Comparison of ENCODE assay signal across 11 mouse cellular contexts in genomic region chr19:10198286-10198685, GRCm38 (mm10). TPM values are rescaled to one million over a fixed set of nuclear protein-coding genes. Genes with fewer than 3 reads are reported as not detected.
DNase-seq lines count a peak whose midpoint lies in the region; ATAC-seq and TF ChIP-seq lines count a peak whose summit lies in the region.
"Had no signal": no experiment of that assay in that cellular context is flagged by ENCODE, and none has a peak within 500 bp of the region (broad histone marks: within the 10 kb centered on the region; RNA-seq: fewer than 3 reads in every experiment).

No protein-coding gene starts in this region.

- no peak for DNase-seq in hindbrain, embryonic 14.5 days (ENCODE audit: low spot score)
- DNase-seq in midbrain, embryonic 11.5 days (ENCODE audit: low spot score, missing footprints) = no peak
- DNase-seq in 416B (ENCODE audit: low read depth) = peak; percentile 19
- DNase-seq in MEL (ENCODE audit: low read depth, low spot score) = no peak
- no peak for DNase-seq in layer of hippocampus, adult 2 months (ENCODE audit: low spot score in 2 of 2)

- no peak for TF ChIP-seq CTCF in MEL (IDR thresholded peaks at IDR 0.05 in 2 of 3, conservative IDR thresholded peaks at IDR 0.05 in 1 of 3; ENCODE audit: control insufficient read depth in 1 of 3, insufficient read depth in 1 of 3, low read depth in 2 of 3, low read length in 3 of 3, poor library complexity in 1 of 3, severe bottlenecking in 1 of 3)
- no peak for TF ChIP-seq CTCF in layer of hippocampus, adult 2 months (conservative IDR thresholded peaks at IDR 0.05)

- H3K4me2 ChIP-seq in hindbrain, embryonic 13.5 days = no peak overlapping the region
- H3K4me2 ChIP-seq in hindbrain, embryonic 14.5 days (replicated peaks) = no peak overlapping the region
- H3K4me2 ChIP-seq in midbrain, embryonic 11.5 days = no peak overlapping the region
- no peak overlapping the region for H3K4me2 ChIP-seq in midbrain, embryonic 16.5 days (ENCODE audit: low read length)
- H3K4me2 ChIP-seq: embryonic facial prominence, embryonic 13.5 days; hindbrain, embryonic 12.5 days had no signal

- no peak for TF ChIP-seq EP300 in MEL (IDR thresholded peaks at IDR 0.05; ENCODE audit: low read depth in 1 of 2, low read length in 2 of 2)

- WGBS in hindbrain, embryonic 13.5 days = 79% methylated on average over 2 of the region's 2 CpGs
- WGBS in hindbrain, embryonic 14.5 days = 78% methylated on average over 2 of the region's 2 CpGs
- WGBS in midbrain, embryonic 11.5 days = 92% methylated on average over 2 of the region's 2 CpGs
- WGBS in midbrain, embryonic 16.5 days = 78% methylated on average over 2 of the region's 2 CpGs

- TF ChIP-seq RAD21 in MEL (IDR thresholded peaks at IDR 0.05; ENCODE audit: low read depth, low read length) = no peak

- peak in 1 of 2 experiments; percentile 36; a peak in 1 of 4 replicates for TF ChIP-seq POLR2A in MEL (IDR thresholded peaks at IDR 0.05; ENCODE audit: control insufficient read depth in 1 of 2, insufficient read depth in 1 of 2, low read depth in 1 of 2, low read length in 2 of 2, poor library complexity in 1 of 2)

- H3K4me1 ChIP-seq in hindbrain, embryonic 13.5 days (replicated peaks) = peaks cover 8% of the 10 kb centered on the region
- H3K4me1 ChIP-seq in hindbrain, embryonic 14.5 days (replicated peaks; ENCODE audit: control insufficient read depth, insufficient read depth, low read length) = peaks cover 7% of the 10 kb centered on the region
- peaks cover 8% of the 10 kb centered on the region for H3K4me1 ChIP-seq in midbrain, embryonic 11.5 days (ENCODE audit: control insufficient read depth, insufficient read depth, low read length)
- H3K4me1 ChIP-seq in midbrain, embryonic 16.5 days (ENCODE audit: control insufficient read depth, insufficient read depth, low read length) = peaks cover 6% of the 10 kb centered on the region
- H3K4me1 ChIP-seq in MEL (ENCODE audit: control insufficient read depth in 1 of 2, insufficient read depth in 2 of 2, low read length in 2 of 2) = peaks cover 0 to 4% of the 10 kb centered on the region in 2 experiments; a peak in 2 of 4 replicates

- H3K36me3 ChIP-seq in hindbrain, embryonic 13.5 days = peaks cover 55% of the 10 kb centered on the region
- H3K36me3 ChIP-seq in hindbrain, embryonic 14.5 days (replicated peaks; ENCODE audit: control insufficient read depth, insufficient read depth) = peaks cover 63% of the 10 kb centered on the region
- peaks cover 29% of the 10 kb centered on the region for H3K36me3 ChIP-seq in midbrain, embryonic 11.5 days (ENCODE audit: control insufficient read depth, insufficient read depth, low read length)
- peaks cover 43% of the 10 kb centered on the region for H3K36me3 ChIP-seq in midbrain, embryonic 16.5 days (ENCODE audit: control insufficient read depth, insufficient read depth, low read length)
- H3K36me3 ChIP-seq in MEL (ENCODE audit: control insufficient read depth in 1 of 2, insufficient read depth in 2 of 2, low read length in 2 of 2) = peaks cover 5 to 10% of the 10 kb centered on the region in 2 experiments

- H3K79me2 ChIP-seq in MEL (ENCODE audit: control insufficient read depth, insufficient read depth, low read length, poor library complexity) = peaks cover 25% of the 10 kb centered on the region

- H3K9me3 ChIP-seq in hindbrain, embryonic 13.5 days = no peaks in the 10 kb centered on the region
- no peaks in the 10 kb centered on the region for H3K9me3 ChIP-seq in hindbrain, embryonic 14.5 days (ENCODE audit: control insufficient read depth, low read length)
- H3K9me3 ChIP-seq in midbrain, embryonic 11.5 days (ENCODE audit: control insufficient read depth, low read length) = no peaks in the 10 kb centered on the region
- H3K9me3 ChIP-seq in midbrain, embryonic 16.5 days (replicated peaks; ENCODE audit: control insufficient read depth, low read length, poor library complexity, severe bottlenecking) = no peaks in the 10 kb centered on the region
- H3K9me3 ChIP-seq in MEL (replicated peaks; ENCODE audit: insufficient read depth, low read length) = no peaks in the 10 kb centered on the region
- H3K9me3 ChIP-seq: embryonic facial prominence, embryonic 13.5 days; G1E; heart, embryonic 10.5 days; hindbrain, embryonic 12.5 days had no signal

- no peaks in the 10 kb centered on the region for H3K27me3 ChIP-seq in hindbrain, embryonic 13.5 days
- no peaks in the 10 kb centered on the region for H3K27me3 ChIP-seq in hindbrain, embryonic 14.5 days (ENCODE audit: control insufficient read depth, insufficient read depth, low read length)
- no peaks in the 10 kb centered on the region for H3K27me3 ChIP-seq in midbrain, embryonic 11.5 days (ENCODE audit: control insufficient read depth, insufficient read depth, low read length)
- H3K27me3 ChIP-seq in midbrain, embryonic 16.5 days (ENCODE audit: control insufficient read depth, insufficient read depth, low read depth, low read length) = no peaks in the 10 kb centered on the region
- H3K27me3 ChIP-seq in MEL (ENCODE audit: control insufficient read depth in 1 of 2, insufficient read depth in 2 of 2, low read length in 2 of 2) = no peaks in the 10 kb centered on the region
- H3K27me3 ChIP-seq: embryonic facial prominence, embryonic 13.5 days; hindbrain, embryonic 12.5 days had no signal

- H3K4me3 ChIP-seq in hindbrain, embryonic 13.5 days = no peak overlapping the region
- H3K4me3 ChIP-seq in hindbrain, embryonic 14.5 days (replicated peaks; ENCODE audit: low read length) = no peak overlapping the region
- H3K4me3 ChIP-seq in midbrain, embryonic 11.5 days (ENCODE audit: low read depth, low read length) = no peak overlapping the region
- no peak overlapping the region for H3K4me3 ChIP-seq in midbrain, embryonic 16.5 days (ENCODE audit: low read depth, low read length)
- H3K4me3 ChIP-seq in MEL (ENCODE audit: control insufficient read depth in 1 of 2, insufficient read depth in 1 of 2, low read depth in 2 of 2, low read length in 2 of 2) = no peak overlapping the region
- H3K4me3 ChIP-seq in layer of hippocampus, adult 2 months = no peak overlapping the region
- H3K4me3 ChIP-seq: embryonic facial prominence, embryonic 13.5 days; heart, embryonic 10.5 days; hindbrain, embryonic 12.5 days had no signal

- H3K9ac ChIP-seq in hindbrain, embryonic 13.5 days = no peak overlapping the region
- H3K9ac ChIP-seq in hindbrain, embryonic 14.5 days = no peak overlapping the region
- H3K9ac ChIP-seq in midbrain, embryonic 11.5 days (ENCODE audit: low read length) = no peak overlapping the region
- no peak overlapping the region for H3K9ac ChIP-seq in midbrain, embryonic 16.5 days (ENCODE audit: low read depth, low read length)
- H3K9ac ChIP-seq in MEL (ENCODE audit: control insufficient read depth, low read depth, low read length, poor library complexity, severe bottlenecking) = no peak overlapping the region
- H3K9ac ChIP-seq: embryonic facial prominence, embryonic 13.5 days; hindbrain, embryonic 12.5 days had no signal

- 0 out of 2 replicates have a peak overlapping the region, but pooled peaks have one; percentile 12 for H3K27ac ChIP-seq in hindbrain, embryonic 13.5 days
- H3K27ac ChIP-seq in hindbrain, embryonic 14.5 days = no peak overlapping the region
- no peak overlapping the region; the same call in 1 of the 2 replicates for H3K27ac ChIP-seq in midbrain, embryonic 11.5 days (ENCODE audit: low read depth, low read length)
- no peak overlapping the region for H3K27ac ChIP-seq in midbrain, embryonic 16.5 days (ENCODE audit: low read length)
- H3K27ac ChIP-seq in MEL (ENCODE audit: control insufficient read depth, low read depth, low read length) = no peak overlapping the region
- no peak overlapping the region for H3K27ac ChIP-seq in layer of hippocampus, adult 2 months
- H3K27ac ChIP-seq: embryonic facial prominence, embryonic 13.5 days; heart, embryonic 10.5 days; hindbrain, embryonic 12.5 days had no signal

- no peak for ATAC-seq in hindbrain, embryonic 13.5 days (ENCODE audit: low FRiP score)
- no peak for ATAC-seq in hindbrain, embryonic 14.5 days (ENCODE audit: low FRiP score)
- peak; percentile 3; the same call in 1 of the 2 replicates for ATAC-seq in midbrain, embryonic 11.5 days (ENCODE audit: low FRiP score)
- ATAC-seq in midbrain, embryonic 16.5 days = no peak

RNA-seq across cellular contexts. Expression of gene Tmem258, which starts 5.5 kb away (rescaled TPM):
- 386 and 403 TPM in 2 replicates for polyA plus RNA-seq in hindbrain, embryonic 13.5 days (2015; fragmentation: Nextera tagmentation; extraction: Ambion mirVana)
- 324 and 357 TPM in 2 replicates for polyA plus RNA-seq in hindbrain, embryonic 14.5 days (2014; fragmentation: Nextera tagmentation; extraction: Ambion mirVana)
- 334 and 352 TPM in 2 replicates for polyA plus RNA-seq in midbrain, embryonic 11.5 days (2014; fragmentation: Nextera tagmentation; extraction: Ambion mirVana)
- polyA plus RNA-seq in midbrain, embryonic 16.5 days (2015; fragmentation: Nextera tagmentation; extraction: Ambion mirVana) = 278 and 290 TPM in 2 replicates
- 322 and 354 TPM in 2 replicates for total RNA-seq in MEL (2012; rRNA removed)
- polyA plus RNA-seq in MEL (2012; ENCODE audit: insufficient read depth in 1 of 2, insufficient read length in 2 of 2, low read depth in 1 of 2, low replicate concordance in 2 of 2, missing spikeins in 1 of 2) = 100 to 1,000 TPM in 1 of 2 experiments, not detected in 1; 337 TPM
- total RNA-seq in layer of hippocampus, adult 2 months (2021) = 10 to 100 TPM; 74.0 to 79.7 TPM

RNA-seq across cellular contexts. Expression of gene Fen1, which starts 5.7 kb away (rescaled TPM):
- 34.4 and 34.9 TPM in 2 replicates for polyA plus RNA-seq in hindbrain, embryonic 13.5 days (2015; fragmentation: Nextera tagmentation; extraction: Ambion mirVana)
- polyA plus RNA-seq in hindbrain, embryonic 14.5 days (2014; fragmentation: Nextera tagmentation; extraction: Ambion mirVana) = 24.2 and 24.8 TPM in 2 replicates
- 121 and 128 TPM in 2 replicates for polyA plus RNA-seq in midbrain, embryonic 11.5 days (2014; fragmentation: Nextera tagmentation; extraction: Ambion mirVana)
- 19.5 and 21.9 TPM in 2 replicates for polyA plus RNA-seq in midbrain, embryonic 16.5 days (2015; fragmentation: Nextera tagmentation; extraction: Ambion mirVana)
- total RNA-seq in MEL (2012; rRNA removed) = 160 and 189 TPM in 2 replicates
- 100 to 1,000 TPM in 1 of 2 experiments, not detected in 1; 145 TPM for polyA plus RNA-seq in MEL (2012; ENCODE audit: insufficient read depth in 1 of 2, insufficient read length in 2 of 2, low read depth in 1 of 2, low replicate concordance in 2 of 2, missing spikeins in 1 of 2)
- total RNA-seq in layer of hippocampus, adult 2 months (2021) = 10 to 100 TPM in 1 of 2 experiments, 1 to 10 TPM in 1; 9.6 to 12.2 TPM

RNA-seq across cellular contexts. Expression of gene Fads1, which starts 15.6 kb away (rescaled TPM):
- polyA plus RNA-seq in hindbrain, embryonic 13.5 days (2015; fragmentation: Nextera tagmentation; extraction: Ambion mirVana) = 157 and 159 TPM in 2 replicates
- polyA plus RNA-seq in hindbrain, embryonic 14.5 days (2014; fragmentation: Nextera tagmentation; extraction: Ambion mirVana) = 148 and 156 TPM in 2 replicates
- 152 and 155 TPM in 2 replicates for polyA plus RNA-seq in midbrain, embryonic 11.5 days (2014; fragmentation: Nextera tagmentation; extraction: Ambion mirVana)
- polyA plus RNA-seq in midbrain, embryonic 16.5 days (2015; fragmentation: Nextera tagmentation; extraction: Ambion mirVana) = 181 and 190 TPM in 2 replicates
- total RNA-seq in MEL (2012; rRNA removed) = 36.7 and 38.1 TPM in 2 replicates
- 10 to 100 TPM in 1 of 2 experiments, not detected in 1; 69.7 TPM for polyA plus RNA-seq in MEL (2012; ENCODE audit: insufficient read depth in 1 of 2, insufficient read length in 2 of 2, low read depth in 1 of 2, low replicate concordance in 2 of 2, missing spikeins in 1 of 2)
- 100 to 1,000 TPM; 191 to 198 TPM for total RNA-seq in layer of hippocampus, adult 2 months (2021)

RNA-seq across cellular contexts. Expression of gene Myrf, which starts 42.3 kb away (rescaled TPM):
- polyA plus RNA-seq in hindbrain, embryonic 13.5 days (2015; fragmentation: Nextera tagmentation; extraction: Ambion mirVana) = 0.44 and 0.50 TPM in 2 replicates
- 1.1 and 1.3 TPM in 2 replicates for polyA plus RNA-seq in hindbrain, embryonic 14.5 days (2014; fragmentation: Nextera tagmentation; extraction: Ambion mirVana)
- 1.4 and 1.7 TPM in 2 replicates for polyA plus RNA-seq in midbrain, embryonic 11.5 days (2014; fragmentation: Nextera tagmentation; extraction: Ambion mirVana)
- polyA plus RNA-seq in midbrain, embryonic 16.5 days (2015; fragmentation: Nextera tagmentation; extraction: Ambion mirVana) = 0.57 and 0.82 TPM in 2 replicates
- 0.20 and 0.23 TPM in 2 replicates for total RNA-seq in MEL (2012; rRNA removed)
- polyA plus RNA-seq in MEL (2012; ENCODE audit: insufficient read depth in 1 of 2, insufficient read length in 2 of 2, low read depth in 1 of 2, low replicate concordance in 2 of 2, missing spikeins in 1 of 2) = 1 to 10 TPM in 1 of 2 experiments, not detected in 1; 2.7 TPM
- 10 to 100 TPM; 27.0 to 27.8 TPM for total RNA-seq in layer of hippocampus, adult 2 months (2021)
- polyA plus RNA-seq: G1E had no signal
